Mouse (Mus musculus): Measurements from ENCODE around the gene Olfr611.
"Not testable (repeated sequence)": the region's sequence is repeated elsewhere in the genome, so short reads cannot be mapped to it uniquely, and the experiment has no call there.

Gene Olfr611

GRCm38 (mm10) chr7:103520746-103521145 lies at the start of gene Olfr611:
Gene Olfr611, minus strand, starts transcription at chr7:103520846.
- not testable (repeated sequence) for DNase-seq (ENCODE audit: low spot score)

- DNase-seq (ENCODE audit: low spot score) = no peak
Observed at GRCm38 (mm10) chr7:103569043-103569442, 48.4 kb upstream of the Olfr611 start, which contains the start of gene Olfr616. Gene Olfr616, minus strand, starts transcription at chr7:103569143.

- DNase-seq (ENCODE audit: low spot score) = no peak
Observed at GRCm38 (mm10) chr7:103555779-103556178, 35.1 kb upstream of the Olfr611 start, which contains the start of gene Olfr615. Gene Olfr615, plus strand, starts transcription at chr7:103556079.

GRCm38 (mm10) chr7:103547774-103548173 lies 27.1 kb upstream of the Olfr611 start, which contains the start of gene Olfr613:
Gene Olfr613, plus strand, starts transcription at chr7:103548074.
- no peak for DNase-seq (ENCODE audit: low spot score)

GRCm38 (mm10) chr7:103542617-103543016 lies 22.0 kb upstream of the Olfr611 start, which contains the start of gene Olfr612:
Gene Olfr612, minus strand, starts transcription at chr7:103542717.
- DNase-seq (ENCODE audit: low spot score) = not testable (repeated sequence)

GRCm38 (mm10) chr7:103512022-103512421 lies 8.6 kb downstream of the Olfr611 start, which contains the start of gene Olfr610:
Gene Olfr610, minus strand, starts transcription at chr7:103512122.
- no peak for DNase-seq (ENCODE audit: low spot score)

GRCm38 (mm10) chr7:103497962-103498361 lies 22.7 kb downstream of the Olfr611 start, which contains the start of gene Olfr609:
Gene Olfr609, minus strand, starts transcription at chr7:103498062.
- DNase-seq (ENCODE audit: low spot score) = no peak

- DNase-seq (ENCODE audit: low spot score) = not testable (repeated sequence)
Observed at GRCm38 (mm10) chr7:103477106-103477505, 43.5 kb downstream of the Olfr611 start.

- no peak for DNase-seq (ENCODE audit: low spot score)
Observed at GRCm38 (mm10) chr7:103469577-103469976, 51.1 kb downstream of the Olfr611 start, which contains the start of gene Olfr608. Gene Olfr608, plus strand, starts transcription at chr7:103469877.
